Mouse (Mus musculus) heart, embryonic 11.5 days (tissue): ENCODE measurements at regions not wholly inside any gene's neighbourhood (a gene's known extent, or its start where the extent isn't known, plus 50 kb on each side); places are given as distances from the start of the nearest gene placed in this dataset.

ENCODE experiments used
- ATAC-seq: fragments of 200-750 bp; cut with Nextera tagmentation; replicated peaks from 2 replicates; pipeline ENCODE4 v1.8.0; 2017; ENCODE audit warnings: moderate library complexity; ENCODE audit not compliant: insufficient number of reproducible peaks, low FRiP score, low TSS enrichment
- H3K27ac ChIP-seq: fragments of 300-500 bp; sonication (generic); 2 replicates; pipeline ENCODE4 v1.5.1; 2014; ENCODE audit warnings: mild to moderate bottlenecking, low read depth, low read length
- H3K27me3 ChIP-seq: fragments of 300-500 bp; sonication (generic); 2 replicates; pipeline ENCODE4 v1.6.1; 2014; ENCODE audit warnings: mild to moderate bottlenecking, low read length, mixed read lengths; ENCODE audit not compliant: control insufficient read depth, insufficient read depth
- H3K36me3 ChIP-seq: fragments of 300-500 bp; sonication (generic); 2 replicates; pipeline ENCODE4 v1.6.1; 2014; ENCODE audit warnings: mild to moderate bottlenecking, low read length, moderate library complexity, mixed read lengths; ENCODE audit not compliant: control insufficient read depth, insufficient read depth
- H3K4me1 ChIP-seq: fragments of 300-500 bp; sonication (generic); 2 replicates; pipeline ENCODE4 v1.6.1; 2014; ENCODE audit warnings: low read length; ENCODE audit not compliant: control insufficient read depth, insufficient read depth
- H3K4me2 ChIP-seq: fragments of 300-500 bp; sonication (generic); 2 replicates; pipeline ENCODE4 v1.6.1; 2014; ENCODE audit warnings: mild to moderate bottlenecking, moderate library complexity
- H3K4me3 ChIP-seq: fragments of 300-500 bp; sonication (generic); 2 replicates; pipeline ENCODE4 v1.5.1; 2014; ENCODE audit warnings: low read depth, low read length
- H3K9ac ChIP-seq: fragments of 300-500 bp; sonication (generic); 2 replicates; pipeline ENCODE4 v1.6.1; 2014; ENCODE audit warnings: mild to moderate bottlenecking, low read depth, low read length, moderate library complexity
- H3K9me3 ChIP-seq: fragments of 300-500 bp; sonication (generic); replicated peaks from 2 replicates; pipeline ENCODE4 v1.6.1; 2016; ENCODE audit warnings: low read length; ENCODE audit not compliant: control insufficient read depth
- WGBS: fragments of 180-500 bp; shearing (Covaris S2); extraction: QIAGEN DNeasy Blood & Tissue Kit; methylation state at CpG from one replicate; pipeline ENCODE4 v1.1.7; 2014; ENCODE audit not compliant: insufficient replicate concordance; 5-methylcytosine and 5-hydroxymethylcytosine counted together

DNA sequence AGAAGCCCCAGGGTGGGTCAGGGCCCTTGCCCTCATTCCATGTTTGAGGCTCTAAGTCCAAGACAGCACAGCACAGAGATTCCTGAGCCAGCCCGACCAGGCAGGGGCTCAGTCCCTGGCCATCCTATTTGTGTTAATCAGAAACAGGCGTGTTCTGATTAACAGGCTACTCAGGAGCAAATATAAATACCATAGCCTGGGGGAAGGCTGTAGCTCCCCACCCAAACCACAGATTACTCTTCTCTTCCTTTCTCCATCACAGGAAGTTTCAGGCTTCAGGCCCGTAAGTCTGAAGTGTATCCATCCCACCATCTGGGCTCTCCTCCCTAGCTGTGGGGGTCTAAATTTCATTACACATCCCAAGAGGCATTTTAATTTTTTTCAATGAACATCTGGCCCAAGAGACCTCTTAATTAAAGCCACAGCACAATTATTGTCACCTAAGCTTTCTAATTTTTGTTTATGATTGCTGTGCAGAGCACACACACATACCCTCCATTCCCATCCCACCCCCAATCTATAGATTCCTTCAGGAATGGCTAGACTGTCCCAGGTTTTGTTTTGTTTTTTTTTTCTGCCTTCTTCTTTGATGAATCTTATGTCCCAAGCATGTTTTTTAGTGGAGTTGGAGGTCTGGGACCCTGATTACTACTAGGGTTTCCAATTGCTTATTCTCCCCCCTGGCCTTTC is 197.9 kb upstream of the Cdh11 start:
- no peak overlapping the region for H3K9ac ChIP-seq
- 55% methylated on average over 3 of the region's 3 CpGs for WGBS
- ATAC-seq: no peak
- H3K36me3 ChIP-seq: no peaks in the 10 kb centered on the region
- no peak overlapping the region for H3K4me3 ChIP-seq
- no peaks in the 10 kb centered on the region for H3K4me1 ChIP-seq
- no peak overlapping the region for H3K27ac ChIP-seq
- no peaks in the 10 kb centered on the region for H3K9me3 ChIP-seq
- no peak overlapping the region for H3K4me2 ChIP-seq
- no peaks in the 10 kb centered on the region for H3K27me3 ChIP-seq

DNA sequence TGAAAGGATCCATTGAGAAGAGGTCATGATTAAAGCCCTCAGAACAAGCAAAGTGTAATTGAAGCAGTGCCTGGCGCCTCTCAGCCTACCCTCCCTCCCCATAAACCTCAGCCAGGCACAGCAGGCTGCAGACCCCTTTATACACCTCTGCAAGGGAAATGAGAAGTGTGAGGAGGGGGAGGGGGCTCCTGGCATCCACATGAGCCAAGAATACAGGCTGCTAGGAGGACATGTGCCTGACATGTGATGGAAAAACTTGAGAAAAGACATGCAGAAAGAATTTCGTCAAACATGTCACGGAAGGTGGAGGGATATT is 198.4 kb upstream of the Cdh11 start:
- Histone ChIP-seq H3K36me3 (no peaks in the 10 kb centered on the region), H3K4me1 (no peaks in the 10 kb centered on the region), H3K27me3 (no peaks in the 10 kb centered on the region), H3K9ac (no peak overlapping the region), H3K4me3 (no peak overlapping the region), H3K27ac (no peak overlapping the region), H3K4me2 (no peak overlapping the region), H3K9me3 (no peaks in the 10 kb centered on the region)
- ATAC-seq: no peak
- WGBS: 50% methylated on average over 3 of the region's 3 CpGs

DNA sequence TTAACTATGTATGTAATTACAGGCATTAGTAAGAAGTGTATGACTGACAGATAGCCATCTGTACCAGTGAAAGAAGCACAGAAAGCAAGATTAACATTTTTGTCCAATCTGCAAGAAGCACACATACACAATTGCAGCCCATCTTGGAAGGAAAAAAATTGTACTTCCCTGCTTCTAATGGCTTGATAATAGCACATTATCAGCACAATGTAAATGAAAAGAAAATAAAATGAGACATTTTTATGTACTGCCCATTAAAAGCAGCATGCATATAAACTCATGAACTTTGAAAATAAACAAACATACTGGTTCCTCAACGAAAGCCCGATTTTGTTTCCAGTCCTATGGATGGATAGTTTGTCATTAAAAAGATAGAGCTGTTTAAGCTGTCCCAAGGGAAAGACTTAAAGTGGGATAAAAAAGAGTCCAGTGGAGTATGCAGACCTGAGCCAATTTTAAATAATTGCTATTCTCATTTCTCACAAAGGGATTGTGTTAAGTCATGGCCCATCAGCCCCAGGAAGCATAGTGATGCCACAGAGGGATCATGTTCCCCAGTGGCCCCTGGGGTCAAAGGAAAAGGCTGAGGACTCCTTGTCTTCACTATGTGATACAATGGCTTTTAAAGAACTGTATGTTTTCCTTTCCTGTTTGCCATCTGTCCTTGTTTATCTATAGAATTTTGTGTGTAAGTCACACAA is 222.0 kb upstream of the Cdh11 start:
- Histone ChIP-seq H3K4me3 (no peak overlapping the region), H3K4me1 (no peaks in the 10 kb centered on the region), H3K27ac (no peak overlapping the region), H3K36me3 (no peaks in the 10 kb centered on the region), H3K9ac (no peak overlapping the region), H3K9me3 (no peaks in the 10 kb centered on the region), H3K4me2 (no peak overlapping the region), H3K27me3 (no peaks in the 10 kb centered on the region)
- 73% methylated on average over 2 of the region's 2 CpGs for WGBS
- no peak for ATAC-seq

DNA sequence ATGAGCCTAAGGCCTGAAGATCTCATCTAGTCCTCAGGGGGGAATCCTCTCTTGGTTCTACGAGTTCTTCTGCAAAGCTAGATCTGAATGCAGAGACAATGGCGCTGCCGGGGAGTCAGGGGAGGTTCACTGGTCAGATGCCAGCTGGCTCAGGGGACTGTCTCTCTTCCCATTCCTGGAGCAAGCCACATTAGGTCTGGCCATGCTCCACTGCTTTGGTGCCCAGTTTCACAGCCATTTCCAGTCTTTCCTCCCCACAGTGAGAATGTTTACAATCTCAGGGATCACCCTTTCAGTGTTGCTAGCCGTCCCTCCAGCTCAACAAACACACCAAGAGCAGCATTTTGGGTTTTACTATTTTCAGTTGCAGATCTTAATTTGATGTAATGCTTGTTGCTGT is 233.7 kb upstream of the Cdh11 start:
- Histone ChIP-seq H3K9me3 (no peaks in the 10 kb centered on the region), H3K4me1 (no peaks in the 10 kb centered on the region), H3K36me3 (no peaks in the 10 kb centered on the region), H3K4me2 (no peak overlapping the region), H3K9ac (no peak overlapping the region), H3K27ac (no peak overlapping the region), H3K4me3 (no peak overlapping the region), H3K27me3 (no peaks in the 10 kb centered on the region)
- WGBS: 79% methylated on average over 4 of the region's 4 CpGs
- ATAC-seq: no peak

DNA sequence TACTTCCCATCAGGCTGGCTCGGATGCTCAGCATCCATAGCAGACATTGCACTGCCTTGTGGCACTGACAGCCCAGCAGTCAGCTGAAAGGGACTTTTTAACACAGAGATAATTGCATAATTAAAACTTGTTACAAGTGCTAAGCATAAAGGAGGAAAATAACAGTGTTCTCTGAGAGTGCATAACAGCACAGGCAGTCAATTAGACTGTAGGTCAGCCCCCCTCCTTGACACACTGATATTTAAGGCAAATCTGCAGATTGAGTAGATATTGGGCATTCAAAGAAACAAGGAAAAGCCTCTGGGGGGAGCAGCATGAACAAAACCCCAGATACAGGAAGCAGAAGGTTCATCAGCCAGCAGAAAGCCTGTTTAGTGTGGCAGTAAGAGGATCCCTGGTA is 237.8 kb upstream of the Cdh11 start:
- Histone ChIP-seq H3K4me3 (no peak overlapping the region), H3K27ac (no peak overlapping the region), H3K9ac (no peak overlapping the region), H3K27me3 (no peaks in the 10 kb centered on the region), H3K4me1 (no peaks in the 10 kb centered on the region), H3K36me3 (no peaks in the 10 kb centered on the region), H3K9me3 (no peaks in the 10 kb centered on the region), H3K4me2 (no peak overlapping the region)
- 75% methylated on average over 1 of the region's 1 CpGs for whole genome bisulfite sequencing
- ATAC-seq: no peak

DNA sequence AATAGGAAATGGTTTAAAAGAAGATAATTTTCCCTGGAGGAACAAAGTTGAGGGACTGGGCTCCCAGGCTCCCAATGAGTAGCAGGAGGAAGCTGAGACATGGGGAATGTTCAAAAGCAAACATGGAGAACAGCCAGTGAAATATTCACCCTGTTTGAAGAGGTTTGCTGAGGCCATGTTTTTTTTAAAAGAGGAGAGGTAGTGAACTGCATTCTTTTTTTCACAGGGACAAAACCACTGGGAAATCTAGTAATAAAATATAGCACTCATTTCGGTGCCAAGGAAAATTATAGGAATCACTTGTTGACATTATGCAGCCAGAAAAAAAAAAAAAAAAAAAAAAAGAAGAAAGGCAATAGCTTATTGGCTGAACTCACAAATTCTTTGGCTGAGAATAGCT is 246.3 kb upstream of the Cdh11 start:
- Histone ChIP-seq H3K36me3 (no peaks in the 10 kb centered on the region), H3K27ac (no peak overlapping the region), H3K4me3 (no peak overlapping the region), H3K9me3 (no peaks in the 10 kb centered on the region), H3K9ac (no peak overlapping the region), H3K4me2 (no peak overlapping the region), H3K27me3 (no peaks in the 10 kb centered on the region), H3K4me1 (no peaks in the 10 kb centered on the region)
- WGBS: 70% methylated on average over 1 of the region's 1 CpGs
- no peak for ATAC-seq

DNA sequence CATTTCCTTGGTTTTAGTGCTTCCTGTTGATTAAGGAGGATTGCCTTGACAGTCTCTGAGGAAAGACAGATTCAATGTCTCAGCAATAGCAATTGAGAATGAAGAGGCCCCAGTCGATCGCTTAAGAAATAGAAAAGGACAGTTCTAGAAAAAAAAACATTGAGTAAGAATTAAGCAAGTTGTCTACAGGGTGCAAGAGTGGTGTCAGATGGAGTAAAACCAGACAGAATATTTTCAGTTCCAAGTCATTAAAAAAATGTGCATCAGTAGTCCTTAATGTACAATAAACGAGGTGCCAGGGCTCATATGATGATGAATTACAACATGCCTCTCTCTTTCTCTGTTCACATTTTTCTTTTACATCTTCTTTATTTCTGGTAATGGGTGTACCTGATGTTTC is 248.5 kb upstream of the Cdh11 start:
- ATAC-seq: no peak
- WGBS: 63% methylated on average over 3 of the region's 3 CpGs
- H3K36me3 ChIP-seq: no peaks in the 10 kb centered on the region
- no peaks in the 10 kb centered on the region for H3K27me3 ChIP-seq
- no peak overlapping the region for H3K9ac ChIP-seq
- H3K9me3 ChIP-seq: no peaks in the 10 kb centered on the region
- H3K4me2 ChIP-seq: no peak overlapping the region
- no peaks in the 10 kb centered on the region for H3K4me1 ChIP-seq
- no peak overlapping the region for H3K27ac ChIP-seq
- H3K4me3 ChIP-seq: no peak overlapping the region

DNA sequence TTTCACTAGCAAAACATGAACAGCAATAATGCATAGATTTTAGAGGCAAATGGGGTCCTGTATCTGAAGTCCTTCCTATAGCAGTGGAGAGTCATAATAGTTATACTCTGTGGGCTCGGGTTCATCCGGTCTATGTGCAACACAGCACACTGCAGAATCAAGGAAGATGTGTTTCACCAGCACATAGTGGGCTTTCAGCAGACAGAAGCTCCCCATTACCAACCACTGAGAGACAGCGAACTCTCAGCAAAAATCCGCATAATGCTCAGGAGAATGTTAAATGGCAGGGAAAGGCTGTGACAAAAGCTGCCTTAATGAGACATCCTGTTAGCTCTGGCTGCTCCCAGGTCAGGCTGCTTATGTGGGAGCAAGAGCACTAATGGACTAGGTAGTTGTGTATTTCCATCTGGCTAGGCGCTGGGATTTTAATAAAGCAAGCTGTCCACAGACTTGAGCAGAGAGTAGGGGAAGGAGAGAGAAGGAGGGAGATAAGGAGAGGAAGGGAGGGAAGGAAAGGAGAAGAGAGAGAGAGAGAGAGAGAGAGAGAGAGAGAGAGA is 286.7 kb upstream of the Cdh11 start:
- no peak for ATAC-seq
- Histone ChIP-seq H3K27ac (no peak overlapping the region), H3K9ac (no peak overlapping the region), H3K4me2 (no peak overlapping the region), H3K4me3 (no peak overlapping the region), H3K36me3 (no peaks in the 10 kb centered on the region), H3K27me3 (no peaks in the 10 kb centered on the region), H3K9me3 (no peaks in the 10 kb centered on the region), H3K4me1 (no peaks in the 10 kb centered on the region)
- 78% methylated on average over 5 of the region's 5 CpGs for WGBS

DNA sequence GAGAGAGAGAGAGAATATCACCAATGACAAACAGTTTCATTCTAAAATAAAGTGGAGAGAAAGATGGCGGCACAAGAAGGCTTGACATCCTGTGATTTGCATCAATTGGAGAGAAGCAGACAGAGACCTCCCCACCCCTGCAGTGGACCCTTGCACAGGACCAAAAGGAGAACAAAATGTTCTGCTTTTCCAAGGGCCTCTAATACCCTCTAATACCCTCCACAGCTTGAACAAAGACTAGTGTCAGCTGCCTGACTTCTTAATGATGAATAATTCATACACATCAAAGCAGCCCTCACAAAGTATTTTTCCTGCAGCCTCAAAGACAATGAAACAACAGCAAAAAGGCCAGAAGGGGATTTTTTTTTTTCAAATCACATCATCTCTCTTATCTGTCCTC is 287.2 kb upstream of the Cdh11 start:
- Histone ChIP-seq H3K9ac (no peak overlapping the region), H3K4me2 (no peak overlapping the region), H3K27me3 (no peaks in the 10 kb centered on the region), H3K27ac (no peak overlapping the region), H3K4me1 (no peaks in the 10 kb centered on the region), H3K36me3 (no peaks in the 10 kb centered on the region), H3K4me3 (no peak overlapping the region), H3K9me3 (no peaks in the 10 kb centered on the region)
- no peak for ATAC-seq
- WGBS: 80% methylated on average over 1 of the region's 1 CpGs
